Mouse (Mus musculus): ENCODE measurements around the gene Arfgap3.
"Not testable (repeated sequence)": the region's sequence is repeated elsewhere in the genome, so short reads cannot be mapped to it uniquely, and the experiment has no call there.

Arfgap3 gene

GRCm38 (mm10) chr15:83293706-83294645 lies 56.1 kb downstream of the Arfgap3 start:
- peak; percentile 81 to 87 for DNase-seq

- no peak for DNase-seq
These were observed 56.9 kb downstream of the Arfgap3 start for GRCm38 (mm10) chr15:83293144-83293543.

- DNase-seq: no peak
These were observed 57.6 kb downstream of the Arfgap3 start for GRCm38 (mm10) chr15:83292261-83293056.

GRCm38 (mm10) chr15:83290899-83291298 lies 59.1 kb downstream of the Arfgap3 start:
- DNase-seq: no peak

- no peak for DNase-seq
These were observed 65.2 kb downstream of the Arfgap3 start for GRCm38 (mm10) chr15:83284828-83285227.

- DNase-seq: no peak
These were observed 67.7 kb downstream of the Arfgap3 start for GRCm38 (mm10) chr15:83282397-83282796.

- no peak for DNase-seq
These were observed 68.7 kb downstream of the Arfgap3 start for GRCm38 (mm10) chr15:83281303-83281702.

GRCm38 (mm10) chr15:83278579-83278978 lies 71.5 kb downstream of the Arfgap3 start:
- DNase-seq: no peak

- DNase-seq: peak; percentile 51 to 68
These were observed 72.6 kb downstream of the Arfgap3 start for GRCm38 (mm10) chr15:83277451-83277850.

- DNase-seq: not testable (repeated sequence)
These were observed 75.8 kb downstream of the Arfgap3 start for GRCm38 (mm10) chr15:83274237-83274636.

- DNase-seq: no peak
These were observed 77.0 kb downstream of the Arfgap3 start for GRCm38 (mm10) chr15:83273017-83273416.

GRCm38 (mm10) chr15:83271221-83271620 lies 78.8 kb downstream of the Arfgap3 start:
- DNase-seq: not testable (repeated sequence)

GRCm38 (mm10) chr15:83269985-83270384 lies 80.1 kb downstream of the Arfgap3 start:
- DNase-seq: not testable (repeated sequence)

- not testable (repeated sequence) for DNase-seq
These were observed 81.6 kb downstream of the Arfgap3 start for GRCm38 (mm10) chr15:83268428-83268827.

- no peak for DNase-seq
These were observed 84.8 kb downstream of the Arfgap3 start for GRCm38 (mm10) chr15:83265269-83265668.

- DNase-seq: no peak
These were observed 86.6 kb downstream of the Arfgap3 start for GRCm38 (mm10) chr15:83263405-83263804.

- peak; percentile 44 to 49 for DNase-seq
These were observed 92.1 kb downstream of the Arfgap3 start for GRCm38 (mm10) chr15:83257906-83258305.

GRCm38 (mm10) chr15:83256491-83256890 lies 93.6 kb downstream of the Arfgap3 start:
- no peak for DNase-seq

- DNase-seq: no peak
These were observed 94.1 kb downstream of the Arfgap3 start for GRCm38 (mm10) chr15:83255944-83256343.

- no peak for DNase-seq
These were observed 94.8 kb downstream of the Arfgap3 start for GRCm38 (mm10) chr15:83255191-83255782.

- DNase-seq: no peak
These were observed 95.5 kb downstream of the Arfgap3 start for GRCm38 (mm10) chr15:83254372-83255070.

GRCm38 (mm10) chr15:83252060-83252459 lies 98.0 kb downstream of the Arfgap3 start:
- DNase-seq: peak in 1 of 2 experiments; percentile 22
